13 mouse cellular contexts compared by ENCODE assay signal in the genomic region with DNA sequence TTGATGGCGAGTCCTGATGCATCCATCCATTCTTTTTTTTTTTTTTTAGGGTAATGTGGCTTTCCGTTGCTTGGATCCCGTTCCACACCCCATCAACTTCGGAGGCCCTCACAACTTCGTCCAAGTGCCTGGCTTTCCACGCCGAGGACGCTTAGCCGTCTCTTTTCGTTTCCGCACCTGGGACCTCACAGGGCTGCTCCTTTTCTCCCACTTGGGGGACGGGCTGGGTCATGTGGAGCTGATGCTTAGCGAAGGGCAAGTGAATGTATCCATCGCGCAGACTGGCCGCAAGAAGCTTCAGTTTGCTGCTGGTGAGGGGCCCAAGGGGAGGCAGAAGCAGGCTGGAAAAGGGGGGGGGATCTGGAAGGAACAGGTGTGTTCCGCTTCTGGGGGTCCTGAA. TPM values are rescaled to one million over a fixed set of nuclear protein-coding genes. Genes with fewer than 3 reads are reported as not detected.
"Had no signal": no experiment of that assay in that cellular context is flagged by ENCODE, and none has a peak within 500 bp of the region (broad histone marks: within the 10 kb centered on the region; RNA-seq: fewer than 3 reads in every experiment).

No protein-coding gene starts in this region.

- ATAC-seq: liver, postnatal 0 days; midbrain, embryonic 15.5 days had no signal

- H3K9ac ChIP-seq: liver, embryonic 15.5 days; liver, postnatal 0 days; lung, embryonic 15.5 days; midbrain, embryonic 12.5 days; midbrain, embryonic 15.5 days; neural tube, embryonic 12.5 days; stomach, embryonic 15.5 days had no signal

- H3K4me2 ChIP-seq: liver, embryonic 15.5 days; lung, embryonic 15.5 days; midbrain, embryonic 12.5 days; midbrain, embryonic 15.5 days; neural tube, embryonic 12.5 days; stomach, embryonic 15.5 days had no signal

- H3K36me3 ChIP-seq: liver, embryonic 15.5 days; lung, embryonic 15.5 days; midbrain, embryonic 12.5 days; neural tube, embryonic 12.5 days; stomach, embryonic 15.5 days had no signal

- H3K27ac ChIP-seq: liver, embryonic 15.5 days; lung, embryonic 15.5 days; macrophage; midbrain, embryonic 12.5 days; midbrain, embryonic 15.5 days; neural tube, embryonic 12.5 days; stomach, embryonic 15.5 days; stomach, postnatal 0 days had no signal

- H3K9me3 ChIP-seq: liver, embryonic 15.5 days; lung, embryonic 15.5 days; megakaryocyte, embryonic 14.5 days; midbrain, embryonic 12.5 days; midbrain, embryonic 15.5 days; neural tube, embryonic 12.5 days; stomach, embryonic 15.5 days had no signal

- H3K4me3 ChIP-seq: liver, embryonic 15.5 days; lung, embryonic 15.5 days; megakaryocyte, embryonic 14.5 days; midbrain, embryonic 12.5 days; midbrain, embryonic 15.5 days; neural tube, embryonic 12.5 days; stomach, embryonic 15.5 days had no signal

RNA-seq across cellular contexts. Expression of a gene that starts 5.0 kb away (rescaled TPM):
- total RNA-seq: megakaryocyte progenitor cell, adult 5-6 weeks; neutrophil, adult 5-6 weeks had no signal
- polyA plus RNA-seq: macrophage had no signal

RNA-seq across cellular contexts. Expression of a gene that starts 9.9 kb away (rescaled TPM):
- total RNA-seq: neutrophil, adult 5-6 weeks had no signal

RNA-seq across cellular contexts. Expression of a gene that starts 24.6 kb away (rescaled TPM):
- total RNA-seq: megakaryocyte progenitor cell, adult 5-6 weeks; monocyte, adult 5-6 weeks had no signal
